Mouse (Mus musculus): ENCODE data around the gene Rpl37a.

The Rpl37a gene

GRCm38 (mm10) chr1:72710753-72711653 lies at the start of gene Rpl37a:
TSS of gene Rpl37a (plus strand) at chr1:72711290.
- peak; percentile 99 for DNase-seq (ENCODE audit: low read depth, low spot score)

GRCm38 (mm10) chr1:72673070-72673469 lies 38.0 kb upstream of the Rpl37a start:
- DNase-seq (ENCODE audit: low read depth, low spot score): peak; percentile 11

- DNase-seq (ENCODE audit: low read depth, low spot score): peak; percentile 28
These were observed 14.8 kb upstream of the Rpl37a start for GRCm38 (mm10) chr1:72696256-72696655.

- no peak for DNase-seq (ENCODE audit: low read depth, low spot score)
These were observed 12.4 kb upstream of the Rpl37a start for GRCm38 (mm10) chr1:72698651-72699050.

- DNase-seq (ENCODE audit: low read depth, low spot score): no peak
These were observed 10.6 kb upstream of the Rpl37a start, which contains the start of gene Ankar for GRCm38 (mm10) chr1:72700479-72700878. TSS of gene Ankar (minus strand) at chr1:72700579.

GRCm38 (mm10) chr1:72707525-72707924 lies 3.6 kb upstream of the Rpl37a start:
- no peak for DNase-seq (ENCODE audit: low read depth, low spot score)

GRCm38 (mm10) chr1:72711684-72712083 lies 594 bp downstream of the Rpl37a start:
- DNase-seq (ENCODE audit: low read depth, low spot score): no peak

GRCm38 (mm10) chr1:72714547-72714946 lies 3.5 kb downstream of the Rpl37a start:
- DNase-seq (ENCODE audit: low read depth, low spot score): no peak

GRCm38 (mm10) chr1:72715065-72715464 lies 4.0 kb downstream of the Rpl37a start:
- DNase-seq (ENCODE audit: low read depth, low spot score): no peak

- DNase-seq (ENCODE audit: low read depth, low spot score): no peak
These were observed 4.7 kb downstream of the Rpl37a start for GRCm38 (mm10) chr1:72715593-72716361.

GRCm38 (mm10) chr1:72716421-72716820 lies 5.3 kb downstream of the Rpl37a start:
- DNase-seq (ENCODE audit: low read depth, low spot score): no peak

GRCm38 (mm10) chr1:72716926-72717325 lies 5.8 kb downstream of the Rpl37a start:
- DNase-seq (ENCODE audit: low read depth, low spot score): peak; percentile 90

- DNase-seq (ENCODE audit: low read depth, low spot score): no peak
These were observed 6.5 kb downstream of the Rpl37a start for GRCm38 (mm10) chr1:72717540-72717939.

GRCm38 (mm10) chr1:72718846-72719245 lies 7.8 kb downstream of the Rpl37a start:
- DNase-seq (ENCODE audit: low read depth, low spot score): peak; percentile 91

- no peak for DNase-seq (ENCODE audit: low read depth, low spot score)
These were observed 9.1 kb downstream of the Rpl37a start for GRCm38 (mm10) chr1:72720115-72720725.

GRCm38 (mm10) chr1:72722646-72723045 lies 11.6 kb downstream of the Rpl37a start:
- DNase-seq (ENCODE audit: low read depth, low spot score): no peak

GRCm38 (mm10) chr1:72724354-72724753 lies 13.3 kb downstream of the Rpl37a start:
- DNase-seq (ENCODE audit: low read depth, low spot score): no peak

GRCm38 (mm10) chr1:72725941-72726340 lies 14.9 kb downstream of the Rpl37a start:
- DNase-seq (ENCODE audit: low read depth, low spot score): no peak

- DNase-seq (ENCODE audit: low read depth, low spot score): no peak
These were observed 17.7 kb downstream of the Rpl37a start for GRCm38 (mm10) chr1:72728781-72729180.

- DNase-seq (ENCODE audit: low read depth, low spot score): no peak
These were observed 19.0 kb downstream of the Rpl37a start for GRCm38 (mm10) chr1:72730126-72730525.

GRCm38 (mm10) chr1:72733191-72733691 lies 22.2 kb downstream of the Rpl37a start:
- DNase-seq (ENCODE audit: low read depth, low spot score): no peak
